Mouse (Mus musculus) monocyte, adult 5-6 weeks (primary cell): ENCODE results near the gene Agpat1. TPM values are rescaled to one million over a fixed set of nuclear protein-coding genes. Genes with fewer than 3 reads are reported as not detected.

Experiments
- ATAC-seq: fragments of 153-309, 156-312 bp; replicated peaks from 2 replicates; pipeline ENCODE4 v1.8.0; 2017; ENCODE audit warnings: mild to moderate bottlenecking; ENCODE audit not compliant: low TSS enrichment, insufficient number of reproducible peaks, severe bottlenecking, poor library complexity, low FRiP score
- total RNA-seq: library from RNA; stranded (forward); fragments of 200-1000, 200-491, 200-594 nt; gene quantifications from 3 replicates; pipeline ENCODE4 v1.2.3, GENCODE M21; 2017

Agpat1 gene
- total RNA-seq, 1 experiment from 2014 or later = 14.3 TPM

GRCm38 (mm10) chr17:34659897-34660214 lies 55.8 kb downstream of the Agpat1 start:
- no peak for ATAC-seq

DNA sequence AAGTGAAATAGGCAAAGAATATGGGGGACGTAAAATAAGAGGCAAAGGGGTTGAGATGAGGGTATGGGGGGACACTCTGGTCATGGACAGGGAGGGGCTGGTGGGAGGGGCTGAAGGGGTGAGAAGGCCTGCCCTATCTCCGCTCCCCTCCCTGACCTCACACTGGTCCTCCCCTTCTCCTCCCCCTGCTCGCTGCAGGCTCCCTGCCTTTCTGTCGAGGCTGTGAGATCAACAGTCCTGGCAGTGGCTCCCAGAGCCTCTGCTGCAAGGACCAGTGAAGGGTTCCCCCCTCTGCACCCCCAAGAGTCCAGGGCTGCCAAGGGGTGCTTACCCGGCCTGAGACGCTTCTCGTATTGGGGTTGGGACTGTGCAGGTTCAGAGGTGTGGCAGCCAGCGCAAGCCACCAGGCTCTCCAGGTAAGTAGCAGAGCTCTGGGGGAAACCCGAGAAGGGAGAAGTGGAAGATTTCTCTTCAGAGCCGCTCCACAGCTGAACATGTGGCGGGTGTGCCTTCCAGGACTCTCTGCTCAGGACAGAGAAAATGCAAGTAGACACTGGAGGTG lies 56.3 kb downstream of the Agpat1 start:
- ATAC-seq = no peak

DNA sequence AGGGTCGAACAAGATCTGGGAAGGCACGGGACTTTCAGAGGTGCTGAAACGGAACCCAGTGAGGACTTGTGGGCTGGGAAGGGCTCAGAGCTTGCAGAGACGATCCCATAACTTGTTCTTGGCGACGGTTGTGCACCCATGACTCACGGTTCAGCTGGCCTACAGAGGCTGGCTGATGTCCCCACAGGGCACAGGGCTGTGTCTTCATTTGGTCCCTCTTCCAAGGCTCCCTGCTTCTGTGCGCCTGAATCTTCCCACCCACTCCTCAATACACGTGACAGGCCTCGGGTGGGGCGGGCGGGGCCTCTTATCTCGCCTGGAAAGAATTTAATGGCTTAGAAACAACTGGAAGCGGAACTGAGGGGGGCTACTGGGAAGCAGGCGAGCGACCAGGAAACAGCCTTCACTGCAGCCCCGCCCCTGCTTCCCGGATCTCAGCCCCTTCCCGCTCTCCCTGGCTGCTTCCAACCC lies 57.1 kb downstream of the Agpat1 start:
- no peak for ATAC-seq

GRCm38 (mm10) chr17:34662468-34662867 lies 58.4 kb downstream of the Agpat1 start:
- ATAC-seq = no peak

GRCm38 (mm10) chr17:34662978-34663377 lies 58.9 kb downstream of the Agpat1 start:
- ATAC-seq = no peak

Other genes with a start within 250 kb of the Agpat1 start
- gene Btnl2, start 249.4 kb upstream of the Agpat1 start, total RNA-seq = 0.76 TPM in 1 of 3 replicates, not detected in the others
- gene Btnl1, start 227.1 kb upstream of the Agpat1 start, total RNA-seq = 0.19 TPM in 1 of 3 replicates, not detected in the others
- 2.6 to 4.7 TPM in 2 of 3 replicates, not detected in the other for gene BC051142, start 205.4 kb upstream of the Agpat1 start, total RNA-seq
- gene Btnl4, start 126.9 kb upstream of the Agpat1 start, total RNA-seq = not detected in 3 replicates
- gene Btnl6, start 86.9 kb upstream of the Agpat1 start, total RNA-seq = not detected in 3 replicates
- 0.29 to 0.48 TPM in 2 of 3 replicates, not detected in the other for gene Notch4, start 40.0 kb upstream of the Agpat1 start, total RNA-seq
- 64.4 to 104 TPM (median 95.5 TPM) in 3 replicates for gene Gpsm3, start 14.5 kb upstream of the Agpat1 start, total RNA-seq
- gene Pbx2, start 13.0 kb upstream of the Agpat1 start, total RNA-seq = 26.8 to 34.9 TPM (median 30.9 TPM) in 3 replicates
- gene Ager, start 6.4 kb upstream of the Agpat1 start, total RNA-seq = 3.7 to 7.3 TPM (median 5.1 TPM) in 3 replicates
- gene Rnf5, start 572 bp upstream of the Agpat1 start, total RNA-seq = 8.6 to 21.8 TPM (median 14.6 TPM) in 3 replicates
- gene Egfl8, start 11.7 kb downstream of the Agpat1 start, total RNA-seq = 2.3 to 3.3 TPM (median 3.0 TPM) in 3 replicates
- gene Ppt2, start 24.2 kb downstream of the Agpat1 start, total RNA-seq = 30.4 to 67.0 TPM (median 38.4 TPM) in 3 replicates
- 0.29 to 1.9 TPM (median 0.75 TPM) in 3 replicates for gene Prrt1, start 25.3 kb downstream of the Agpat1 start, total RNA-seq
- 5.6 to 15.1 TPM (median 6.4 TPM) in 3 replicates for gene Fkbpl, start 40.5 kb downstream of the Agpat1 start, total RNA-seq
- gene Atf6b, start 42.9 kb downstream of the Agpat1 start, total RNA-seq = 17.4 to 26.0 TPM (median 23.4 TPM) in 3 replicates
- not detected in 3 replicates for gene Tnxb, start 66.3 kb downstream of the Agpat1 start, total RNA-seq
- gene C4b, start 139.6 kb downstream of the Agpat1 start, total RNA-seq = 0.19 to 0.64 TPM (median 0.19 TPM) in 3 replicates
- gene Cyp21a1, start 200.3 kb downstream of the Agpat1 start, total RNA-seq = not detected in 3 replicates
- gene Stk19, start 232.7 kb downstream of the Agpat1 start, total RNA-seq = 28.8 to 49.5 TPM (median 40.0 TPM) in 3 replicates
- 13.2 to 57.9 TPM (median 29.1 TPM) in 3 replicates for gene Dxo, start 232.8 kb downstream of the Agpat1 start, total RNA-seq
- gene Skiv2l, start 245.9 kb downstream of the Agpat1 start, total RNA-seq = 55.7 to 103 TPM (median 62.4 TPM) in 3 replicates
- gene Nelfe, start 246.1 kb downstream of the Agpat1 start, total RNA-seq = 16.3 to 45.3 TPM (median 33.1 TPM) in 3 replicates